11 mouse cellular contexts compared by ENCODE assay signal in the genomic region with DNA sequence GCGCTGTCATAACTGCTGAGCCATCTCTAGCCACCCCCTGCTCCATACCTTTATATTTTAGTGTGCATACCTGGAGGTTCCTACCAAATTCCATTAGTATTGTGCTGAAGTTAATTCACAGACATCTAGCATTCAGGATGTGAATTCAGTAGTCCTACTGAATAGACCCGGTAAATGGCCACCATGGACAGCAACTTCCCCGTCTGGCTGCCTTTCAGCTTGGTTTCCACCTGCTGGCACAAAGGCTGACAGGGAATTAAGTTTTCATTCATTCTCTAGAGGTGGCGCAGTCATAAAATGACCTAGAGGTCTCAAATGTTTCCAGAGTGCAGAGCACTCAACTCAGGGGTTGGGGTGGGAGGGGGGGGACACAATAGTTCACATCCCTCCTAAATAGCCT.
DNase-seq lines count a peak whose midpoint lies in the region; ATAC-seq and TF ChIP-seq lines count a peak whose summit lies in the region.
"Had no signal": no experiment of that assay in that cellular context is flagged by ENCODE, and none has a peak within 500 bp of the region (broad histone marks: within the 10 kb centered on the region; RNA-seq: fewer than 3 reads in every experiment).

No protein-coding gene starts in this region.

- peaks cover 39% of the 10 kb centered on the region for H3K27me3 ChIP-seq in kidney, postnatal 0 days (ENCODE audit: insufficient read depth, low read length)
- H3K27me3 ChIP-seq in limb, embryonic 11.5 days (ENCODE audit: control insufficient read depth, insufficient read depth, low read length): peaks cover 47% of the 10 kb centered on the region

- WGBS in kidney, postnatal 0 days: 19% methylated on average over 4 of the region's 4 CpGs
- 19% methylated on average over 4 of the region's 4 CpGs for WGBS in limb, embryonic 11.5 days

- no peak overlapping the region for H3K27ac ChIP-seq in kidney, postnatal 0 days
- no peak overlapping the region for H3K27ac ChIP-seq in limb, embryonic 11.5 days (replicated peaks; ENCODE audit: low read depth, low read length)
- H3K27ac ChIP-seq: neural tube, embryonic 13.5 days had no signal

- 0 out of 2 replicates have a peak, but pooled peaks cover 5% of the 10 kb centered on the region for H3K4me1 ChIP-seq in kidney, postnatal 0 days (replicated peaks; ENCODE audit: insufficient read depth, low read length)
- no peaks in the 10 kb centered on the region for H3K4me1 ChIP-seq in limb, embryonic 11.5 days (ENCODE audit: control insufficient read depth, insufficient read depth, low read length)

- H3K4me2 ChIP-seq in kidney, postnatal 0 days (ENCODE audit: low read length): no peak overlapping the region
- no peak overlapping the region for H3K4me2 ChIP-seq in limb, embryonic 11.5 days (ENCODE audit: low read depth, severe bottlenecking)
- H3K4me2 ChIP-seq: neural tube, embryonic 13.5 days had no signal

- peak; percentile 8 for DNase-seq in adrenal gland, postnatal 25 days
- no peak for DNase-seq in adrenal gland, adult 2 months
- peak; percentile 77 for DNase-seq in kidney, postnatal 0 days (ENCODE audit: low spot score)
- no peak for DNase-seq in kidney, adult 11 months
- DNase-seq in Muller cell, postnatal 12 days (ENCODE audit: inconsistent ontology term): peak; percentile 14
- peak; percentile 83 for DNase-seq in limb, embryonic 11.5 days (ENCODE audit: low spot score)
- DNase-seq in natural killer cell, adult 2 months (ENCODE audit: low spot score in 2 of 2): no peak
- DNase-seq: B cell, adult 2 months; lung, postnatal 36 days had no signal

- H3K9me3 ChIP-seq in kidney, postnatal 0 days (replicated peaks; ENCODE audit: low read length): no peaks in the 10 kb centered on the region
- no peaks in the 10 kb centered on the region for H3K9me3 ChIP-seq in limb, embryonic 11.5 days (ENCODE audit: control insufficient read depth, low read length)
- H3K9me3 ChIP-seq: neural tube, embryonic 13.5 days had no signal

- no peak overlapping the region for H3K4me3 ChIP-seq in kidney, postnatal 0 days (replicated peaks; ENCODE audit: low read depth, low read length)
- no peak overlapping the region for H3K4me3 ChIP-seq in limb, embryonic 11.5 days (ENCODE audit: low read depth, low read length)
- H3K4me3 ChIP-seq: neural tube, embryonic 13.5 days had no signal

- ATAC-seq in kidney, postnatal 0 days (replicated peaks; ENCODE audit: low FRiP score, low read depth): no peak
- no peak for ATAC-seq in limb, embryonic 11.5 days (ENCODE audit: insufficient number of reproducible peaks, low FRiP score, low TSS enrichment, low read depth)
- no peak for ATAC-seq in activated CD4-positive, CD25-positive, alpha-beta regulatory T cell, adult 4 months

- no peak overlapping the region for H3K9ac ChIP-seq in kidney, postnatal 0 days (ENCODE audit: low read depth, low read length)
- H3K9ac ChIP-seq in limb, embryonic 11.5 days (ENCODE audit: low read length): no peak overlapping the region
- H3K9ac ChIP-seq: neural tube, embryonic 13.5 days had no signal

- no peaks in the 10 kb centered on the region for H3K36me3 ChIP-seq in kidney, postnatal 0 days (ENCODE audit: insufficient read depth, low read length)
- no peaks in the 10 kb centered on the region for H3K36me3 ChIP-seq in limb, embryonic 11.5 days (ENCODE audit: control insufficient read depth, insufficient read depth, low read length)
- H3K36me3 ChIP-seq: neural tube, embryonic 13.5 days had no signal

- no peak for TF ChIP-seq CTCF in kidney, postnatal 0 days (IDR thresholded peaks at IDR 0.05; ENCODE audit: low read depth)

Comparison
In these comparisons a context has a peak if more than half of its experiments do, and no peak if none do; other contexts are left out.
1. DNase-seq: peak in adrenal gland, postnatal 25 days (single experiment), kidney, postnatal 0 days (single experiment), Muller cell, postnatal 12 days (single experiment) and limb, embryonic 11.5 days (single experiment); none in adrenal gland, adult 2 months (single experiment), kidney, adult 11 months (single experiment) and natural killer cell, adult 2 months (0 of 2).